ENCODE assay signal across 9 mouse cellular contexts in the genomic region with DNA sequence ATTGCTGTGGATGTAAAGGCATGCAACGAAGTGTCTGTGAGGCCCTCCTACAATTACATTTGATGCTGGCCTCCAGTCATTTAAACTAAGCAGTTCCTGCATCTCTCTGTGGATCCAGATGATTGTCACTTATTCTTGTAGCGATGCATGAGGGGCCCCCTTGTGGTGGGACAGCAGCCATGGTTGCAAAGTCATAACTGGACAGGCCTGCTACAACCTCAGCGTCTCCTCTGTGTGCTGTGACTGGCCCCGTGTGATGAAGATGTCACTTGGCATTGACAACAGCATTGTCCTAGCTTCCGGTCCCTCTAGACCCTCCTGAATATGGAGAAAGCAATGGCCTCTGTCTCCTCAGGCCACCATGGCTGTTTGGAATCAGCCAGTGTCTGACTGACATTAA.
DNase-seq lines count a peak whose midpoint lies in the region; ATAC-seq and TF ChIP-seq lines count a peak whose summit lies in the region.
"Had no signal": no experiment of that assay in that cellular context is flagged by ENCODE, and none has a peak within 500 bp of the region (broad histone marks: within the 10 kb centered on the region; RNA-seq: fewer than 3 reads in every experiment).

No protein-coding gene starts in this region.

- no peaks in the 10 kb centered on the region for H3K4me1 ChIP-seq in spleen, adult 2 months (ENCODE audit: control insufficient read depth, insufficient read depth, insufficient read length)
- H3K4me1 ChIP-seq in embryonic facial prominence, embryonic 14.5 days (ENCODE audit: control insufficient read depth, insufficient read depth, low read length), result peaks cover 11% of the 10 kb centered on the region
- H3K4me1 ChIP-seq in hindbrain, embryonic 16.5 days (ENCODE audit: control insufficient read depth, insufficient read depth, low read depth, low read length), result no peaks in the 10 kb centered on the region; the same call in 1 of the 2 replicates
- H3K4me1 ChIP-seq in lung, postnatal 0 days (ENCODE audit: insufficient read depth, low read depth, low read length), result no peaks in the 10 kb centered on the region; the same call in 1 of the 2 replicates

- 81% methylated on average over 5 of the region's 5 CpGs for WGBS in spleen, adult 2 months
- WGBS in embryonic facial prominence, embryonic 14.5 days, result 76% methylated on average over 5 of the region's 5 CpGs
- 67% methylated on average over 5 of the region's 5 CpGs for WGBS in hindbrain, embryonic 16.5 days
- WGBS in lung, postnatal 0 days, result 84% methylated on average over 5 of the region's 5 CpGs

- no peak overlapping the region for H3K9ac ChIP-seq in embryonic facial prominence, embryonic 14.5 days (ENCODE audit: low read depth, low read length)
- no peak overlapping the region for H3K9ac ChIP-seq in hindbrain, embryonic 16.5 days (ENCODE audit: low read depth, low read length)
- H3K9ac ChIP-seq in lung, postnatal 0 days (replicated peaks; ENCODE audit: low read depth), result no peak overlapping the region

- peak in 1 of 2 experiments; percentile 12 for DNase-seq in spleen, adult 2 months (ENCODE audit: low read depth in 1 of 2, low spot score in 2 of 2)
- DNase-seq in spleen, adult 12 weeks (ENCODE audit: low spot score), result no peak
- DNase-seq in adrenal gland, postnatal 14 days, result peak; percentile 82
- peak; percentile 63 for DNase-seq in embryonic facial prominence, embryonic 14.5 days (ENCODE audit: low spot score)
- peak; percentile 74 for DNase-seq in lung, postnatal 0 days (ENCODE audit: low spot score)
- DNase-seq in ovary, postnatal 14 days (ENCODE audit: low spot score), result peak; percentile 27

- no peaks in the 10 kb centered on the region for H3K27me3 ChIP-seq in spleen, adult 2 months (ENCODE audit: control insufficient read depth, insufficient read depth, low read length)
- H3K27me3 ChIP-seq in embryonic facial prominence, embryonic 14.5 days (replicated peaks; ENCODE audit: control insufficient read depth, insufficient read depth, low read length), result no peaks in the 10 kb centered on the region
- H3K27me3 ChIP-seq in hindbrain, embryonic 16.5 days (replicated peaks; ENCODE audit: control insufficient read depth, insufficient read depth, low read length), result no peaks in the 10 kb centered on the region
- no peaks in the 10 kb centered on the region for H3K27me3 ChIP-seq in lung, postnatal 0 days (replicated peaks; ENCODE audit: insufficient read depth, low read length)

- peak; percentile 16; the same call in 1 of the 2 replicates for TF ChIP-seq CTCF in spleen, adult 2 months (IDR thresholded peaks at IDR 0.05; ENCODE audit: extremely low read depth, insufficient read depth, insufficient read length, insufficient replicate concordance)
- peak; percentile 84 for TF ChIP-seq CTCF in lung, postnatal 0 days (IDR thresholded peaks at IDR 0.05)

- H3K36me3 ChIP-seq in spleen, adult 2 months (ENCODE audit: control insufficient read depth, insufficient read depth, low read length), result no peaks in the 10 kb centered on the region
- peaks cover 41% of the 10 kb centered on the region for H3K36me3 ChIP-seq in embryonic facial prominence, embryonic 14.5 days (ENCODE audit: control insufficient read depth, insufficient read depth, low read length)
- H3K36me3 ChIP-seq in hindbrain, embryonic 16.5 days (ENCODE audit: control insufficient read depth, insufficient read depth, low read length), result peaks cover 11% of the 10 kb centered on the region
- peaks cover 6% of the 10 kb centered on the region; the same call in 1 of the 2 replicates for H3K36me3 ChIP-seq in lung, postnatal 0 days (ENCODE audit: insufficient read depth, low read length)

- H3K27ac ChIP-seq in spleen, adult 2 months (ENCODE audit: insufficient read depth, low read length), result no peak overlapping the region
- H3K27ac ChIP-seq in embryonic facial prominence, embryonic 14.5 days (replicated peaks; ENCODE audit: low read depth, low read length), result no peak overlapping the region
- no peak overlapping the region; the same call in 1 of the 2 replicates for H3K27ac ChIP-seq in hindbrain, embryonic 16.5 days (ENCODE audit: low read depth, low read length)
- no peak overlapping the region for H3K27ac ChIP-seq in lung, postnatal 0 days (ENCODE audit: low read length)
- H3K27ac ChIP-seq: macrophage had no signal

- no peak for ATAC-seq in embryonic facial prominence, embryonic 14.5 days (ENCODE audit: low read depth)
- ATAC-seq in hindbrain, embryonic 16.5 days, result peak; percentile 22
- ATAC-seq in lung, postnatal 0 days, result peak; percentile 54
- ATAC-seq in monocyte, adult 5-6 weeks (replicated peaks; ENCODE audit: insufficient number of reproducible peaks, low FRiP score, low TSS enrichment, poor library complexity, severe bottlenecking), result no peak

- no peak overlapping the region for H3K4me2 ChIP-seq in embryonic facial prominence, embryonic 14.5 days (ENCODE audit: low read depth, low read length)
- H3K4me2 ChIP-seq in hindbrain, embryonic 16.5 days (ENCODE audit: low read length), result no peak overlapping the region
- H3K4me2 ChIP-seq in lung, postnatal 0 days (replicated peaks; ENCODE audit: low read depth, low read length), result no peak overlapping the region

- TF ChIP-seq EP300 in lung, postnatal 0 days (IDR thresholded peaks at IDR 0.05), result no peak

- no peak overlapping the region for H3K4me3 ChIP-seq in spleen, adult 2 months (ENCODE audit: extremely low read depth, insufficient read depth, insufficient read length)
- no peak overlapping the region for H3K4me3 ChIP-seq in embryonic facial prominence, embryonic 14.5 days (ENCODE audit: low read depth, low read length)
- no peak overlapping the region for H3K4me3 ChIP-seq in hindbrain, embryonic 16.5 days (ENCODE audit: low read length)
- no peak overlapping the region for H3K4me3 ChIP-seq in lung, postnatal 0 days (ENCODE audit: low read depth, low read length)

- TF ChIP-seq POLR2A in spleen, adult 2 months (IDR thresholded peaks at IDR 0.05; ENCODE audit: low read depth, low read length), result no peak

- no peaks in the 10 kb centered on the region for H3K9me3 ChIP-seq in embryonic facial prominence, embryonic 14.5 days (ENCODE audit: control insufficient read depth, low read length)
- H3K9me3 ChIP-seq in hindbrain, embryonic 16.5 days (ENCODE audit: control insufficient read depth, low read length), result no peaks in the 10 kb centered on the region
- H3K9me3 ChIP-seq in lung, postnatal 0 days (ENCODE audit: low read length), result no peaks in the 10 kb centered on the region

Comparison
In these comparisons a context has a peak if more than half of its experiments do, and no peak if none do; other contexts are left out.
1. ATAC-seq: peak in hindbrain, embryonic 16.5 days (single experiment) and lung, postnatal 0 days (single experiment); none in embryonic facial prominence, embryonic 14.5 days (single experiment) and monocyte, adult 5-6 weeks (single experiment).